Mouse (Mus musculus): Measurements from ENCODE around the gene Pin1rt1. TPM values are rescaled to one million over a fixed set of nuclear protein-coding genes. Genes with fewer than 3 reads are reported as not detected.
A peak's percentile ranks its signal among the peaks of the same experiment; 100 is the strongest.

Gene Pin1rt1
- polyA plus RNA-seq, 1 experiment from 2014 or later = 0.24 TPM

GRCm38 (mm10) chr2:104710670-104711370 lies 5.4 kb downstream of the Pin1rt1 start:
- Histone ChIP-seq H3K36me3 (peaks cover 14% of the 10 kb centered on the region), H3K4me3 (peak overlapping the region; percentile 75), H3K9ac (peak overlapping the region; percentile 86), H3K27me3 (peaks cover 4% of the 10 kb centered on the region), H3K4me1 (peaks cover 27% of the 10 kb centered on the region), H3K9me3 (no peaks in the 10 kb centered on the region), H3K4me2 (replicated peaks) (peak overlapping the region; percentile 70), H3K27ac (0 out of 2 replicates have a peak overlapping the region, but pooled peaks have one; percentile 87)
- 28% methylated on average over 6 of the region's 6 CpGs for WGBS
- no peak for ATAC-seq (ENCODE audit: low FRiP score, low read depth)

GRCm38 (mm10) chr2:104709786-104710337 lies 6.3 kb downstream of the Pin1rt1 start:
- WGBS = 65% methylated on average over 6 of the region's 6 CpGs
- no peak overlapping the region for H3K27ac ChIP-seq

GRCm38 (mm10) chr2:104704355-104704754 lies 11.8 kb downstream of the Pin1rt1 start:
- H3K27ac ChIP-seq = no peak overlapping the region
- ATAC-seq (ENCODE audit: low FRiP score, low read depth) = no peak
- no peaks in the 10 kb centered on the region for H3K27me3 ChIP-seq
- H3K4me3 ChIP-seq = no peak overlapping the region
- WGBS = 85% methylated on average over 3 of the region's 3 CpGs
- H3K4me2 ChIP-seq (replicated peaks) = no peak overlapping the region
- H3K9me3 ChIP-seq = no peaks in the 10 kb centered on the region
- peaks cover 28% of the 10 kb centered on the region for H3K36me3 ChIP-seq
- no peak overlapping the region for H3K9ac ChIP-seq
- H3K4me1 ChIP-seq = peaks cover 14% of the 10 kb centered on the region

More at GRCm38 (mm10) chr2:104709786-104710337, 6.3 kb downstream of the Pin1rt1 start:
- no peak for ATAC-seq (ENCODE audit: low FRiP score, low read depth)
- Histone ChIP-seq H3K4me2 (replicated peaks) (no peak overlapping the region), H3K4me1 (peaks cover 30% of the 10 kb centered on the region), H3K27me3 (peaks cover 4% of the 10 kb centered on the region), H3K36me3 (peaks cover 20% of the 10 kb centered on the region), H3K9ac (no peak overlapping the region), H3K9me3 (no peaks in the 10 kb centered on the region), H3K4me3 (no peak overlapping the region)

GRCm38 (mm10) chr2:104703158-104703557 lies 13.0 kb downstream of the Pin1rt1 start:
- Histone ChIP-seq H3K9ac (no peak overlapping the region), H3K4me1 (peaks cover 14% of the 10 kb centered on the region), H3K9me3 (no peaks in the 10 kb centered on the region), H3K4me3 (no peak overlapping the region), H3K36me3 (peaks cover 24% of the 10 kb centered on the region), H3K27me3 (no peaks in the 10 kb centered on the region), H3K27ac (no peak overlapping the region), H3K4me2 (replicated peaks) (no peak overlapping the region)
- no peak for ATAC-seq (ENCODE audit: low FRiP score, low read depth)
- 79% methylated on average over 3 of the region's 3 CpGs for WGBS

DNA sequence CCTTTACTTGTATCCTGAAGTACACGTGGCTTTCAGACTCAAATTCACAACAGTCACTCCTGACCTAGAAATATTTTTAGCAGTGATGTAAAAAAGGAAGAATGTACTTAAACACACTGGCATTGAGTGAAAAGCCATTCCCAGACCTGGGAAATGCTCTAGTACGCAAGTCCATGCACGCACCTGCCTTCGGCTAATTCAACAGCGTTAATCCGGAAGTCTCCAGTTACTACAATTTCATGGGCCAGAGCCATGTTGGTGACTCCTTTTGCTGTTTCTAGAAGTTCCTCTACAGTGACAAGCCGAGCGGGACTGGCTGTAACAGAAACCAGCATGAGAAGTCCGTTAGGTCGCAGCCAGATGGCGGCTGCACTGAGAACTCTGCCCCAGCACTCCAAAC lies 16.5 kb downstream of the Pin1rt1 start:
- Histone ChIP-seq H3K4me3 (no peak overlapping the region), H3K9me3 (no peaks in the 10 kb centered on the region), H3K9ac (no peak overlapping the region), H3K4me1 (no peaks in the 10 kb centered on the region), H3K4me2 (replicated peaks) (no peak overlapping the region), H3K36me3 (peaks cover 17% of the 10 kb centered on the region), H3K27me3 (no peaks in the 10 kb centered on the region), H3K27ac (no peak overlapping the region)
- ATAC-seq (ENCODE audit: low FRiP score, low read depth) = peak; percentile 36; the same call in 1 of the 2 replicates
- 52% methylated on average over 11 of the region's 11 CpGs for WGBS

DNA sequence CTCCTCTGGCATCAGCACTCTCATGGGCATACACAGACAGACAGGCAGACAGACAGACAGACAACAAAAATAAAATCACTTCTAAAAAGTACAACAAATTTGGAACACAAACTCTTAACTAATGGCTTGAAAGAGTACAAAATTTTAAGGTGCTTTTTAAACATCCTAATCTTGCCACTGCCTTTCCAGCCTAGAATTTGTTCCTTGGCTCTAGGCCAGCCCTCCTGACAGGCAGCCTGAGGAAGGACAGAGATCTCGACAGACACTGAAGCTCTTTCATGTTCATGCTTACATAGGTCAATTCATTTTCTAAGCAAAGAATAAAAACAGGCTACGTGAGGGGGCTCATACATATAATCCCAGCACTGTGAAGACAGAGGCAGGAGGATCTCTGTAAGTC lies 23.6 kb downstream of the Pin1rt1 start:
- Histone ChIP-seq H3K4me3 (no peak overlapping the region), H3K36me3 (peaks cover 8% of the 10 kb centered on the region), H3K27me3 (no peaks in the 10 kb centered on the region), H3K9me3 (no peaks in the 10 kb centered on the region), H3K4me2 (replicated peaks) (no peak overlapping the region), H3K27ac (no peak overlapping the region), H3K9ac (no peak overlapping the region), H3K4me1 (no peaks in the 10 kb centered on the region)
- 75% methylated on average over 2 of the region's 2 CpGs for WGBS
- ATAC-seq (ENCODE audit: low FRiP score, low read depth) = no peak

DNA sequence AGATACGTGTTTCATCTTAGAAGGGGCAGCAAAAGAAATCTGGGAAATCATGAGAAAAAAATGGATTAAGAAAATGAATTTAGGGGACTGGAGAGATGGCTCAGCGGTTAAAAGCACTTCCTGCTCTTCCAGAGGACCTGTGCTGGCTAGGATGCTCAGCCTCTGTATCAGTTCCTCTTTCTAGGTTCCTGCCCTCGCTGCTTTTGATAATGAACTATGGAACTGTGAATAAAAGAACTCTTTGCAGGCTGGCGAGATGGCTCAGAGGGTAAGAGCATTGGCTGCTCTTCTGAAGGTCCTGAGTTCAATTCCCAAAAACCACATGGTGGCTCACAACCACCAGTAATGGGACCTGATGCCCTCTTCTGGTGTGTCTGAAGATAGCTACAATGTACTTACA lies 25.5 kb downstream of the Pin1rt1 start:
- no peak overlapping the region for H3K4me2 ChIP-seq (replicated peaks)
- no peaks in the 10 kb centered on the region for H3K9me3 ChIP-seq
- no peak overlapping the region for H3K9ac ChIP-seq
- no peak overlapping the region for H3K4me3 ChIP-seq
- H3K36me3 ChIP-seq = peaks cover 3% of the 10 kb centered on the region; the same call in 1 of the 2 replicates
- 82% methylated on average over 4 of the region's 4 CpGs for WGBS
- H3K4me1 ChIP-seq = no peaks in the 10 kb centered on the region
- no peak overlapping the region for H3K27ac ChIP-seq
- ATAC-seq (ENCODE audit: low FRiP score, low read depth) = no peak
- no peaks in the 10 kb centered on the region for H3K27me3 ChIP-seq

GRCm38 (mm10) chr2:104688724-104689123 lies 27.5 kb downstream of the Pin1rt1 start:
- 83% methylated on average over 8 of the region's 8 CpGs for WGBS
- Histone ChIP-seq H3K4me3 (no peak overlapping the region), H3K9me3 (no peaks in the 10 kb centered on the region), H3K27ac (no peak overlapping the region), H3K4me2 (replicated peaks) (no peak overlapping the region), H3K36me3 (peaks cover 11% of the 10 kb centered on the region), H3K9ac (no peak overlapping the region), H3K27me3 (no peaks in the 10 kb centered on the region), H3K4me1 (0 out of 2 replicates have a peak, but pooled peaks cover 4% of the 10 kb centered on the region)
- no peak for ATAC-seq (ENCODE audit: low FRiP score, low read depth)

DNA sequence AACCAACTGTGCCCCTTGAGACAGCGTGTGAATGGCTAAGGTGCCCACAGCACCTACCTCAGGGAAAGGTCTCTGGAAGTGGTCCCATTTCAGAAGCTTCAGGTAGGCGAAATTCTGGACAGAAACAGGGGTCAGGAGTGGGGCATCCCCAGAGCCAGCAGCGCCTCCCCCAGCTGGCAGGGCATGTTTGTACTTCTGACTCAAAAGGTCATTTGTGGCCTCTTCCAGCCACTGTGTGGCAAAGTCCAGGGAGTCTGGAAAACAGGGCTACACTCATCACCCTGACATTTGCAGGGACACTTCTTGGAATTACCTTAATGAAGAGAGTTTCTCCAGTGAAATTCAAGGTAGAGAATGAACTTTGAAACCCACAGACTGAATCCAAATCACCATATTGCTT lies 27.9 kb downstream of the Pin1rt1 start:
- no peak overlapping the region for H3K9ac ChIP-seq
- no peak for ATAC-seq (ENCODE audit: low FRiP score, low read depth)

DNA sequence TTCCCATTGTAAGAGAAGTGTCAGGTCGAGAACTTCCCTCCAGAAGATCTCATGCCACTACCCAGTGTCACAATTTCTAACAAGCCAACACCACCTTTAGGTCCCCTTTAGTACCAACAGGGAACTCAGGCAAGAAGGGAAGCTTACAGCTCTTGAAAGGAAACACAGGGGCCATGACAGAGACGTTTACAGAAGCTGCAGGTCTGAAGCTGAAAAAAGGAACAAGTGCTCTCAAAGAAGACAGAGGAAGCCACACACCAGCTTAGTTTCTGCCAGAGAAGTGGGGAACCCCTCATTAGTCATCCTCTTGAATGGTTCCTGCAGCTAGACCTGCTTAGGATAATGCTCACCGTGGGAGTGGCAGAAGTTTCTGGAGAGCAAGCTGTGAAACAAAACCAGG lies 28.9 kb downstream of the Pin1rt1 start:
- Histone ChIP-seq H3K4me1 (0 out of 2 replicates have a peak, but pooled peaks cover 4% of the 10 kb centered on the region), H3K9ac (no peak overlapping the region), H3K27me3 (no peaks in the 10 kb centered on the region), H3K27ac (no peak overlapping the region), H3K4me3 (no peak overlapping the region), H3K36me3 (peaks cover 17% of the 10 kb centered on the region), H3K9me3 (no peaks in the 10 kb centered on the region), H3K4me2 (replicated peaks) (no peak overlapping the region)
- WGBS = 71% methylated on average over 3 of the region's 3 CpGs
- ATAC-seq (ENCODE audit: low FRiP score, low read depth) = no peak

More for the DNA sequence above, 27.9 kb downstream of the Pin1rt1 start:
- H3K4me1 ChIP-seq = 0 out of 2 replicates have a peak, but pooled peaks cover 4% of the 10 kb centered on the region
- no peak overlapping the region for H3K4me3 ChIP-seq
- no peaks in the 10 kb centered on the region for H3K9me3 ChIP-seq
- H3K36me3 ChIP-seq = peaks cover 12% of the 10 kb centered on the region
- H3K27me3 ChIP-seq = no peaks in the 10 kb centered on the region
- no peak overlapping the region for H3K4me2 ChIP-seq (replicated peaks)
- H3K27ac ChIP-seq = no peak overlapping the region
- 77% methylated on average over 3 of the region's 3 CpGs for WGBS

DNA sequence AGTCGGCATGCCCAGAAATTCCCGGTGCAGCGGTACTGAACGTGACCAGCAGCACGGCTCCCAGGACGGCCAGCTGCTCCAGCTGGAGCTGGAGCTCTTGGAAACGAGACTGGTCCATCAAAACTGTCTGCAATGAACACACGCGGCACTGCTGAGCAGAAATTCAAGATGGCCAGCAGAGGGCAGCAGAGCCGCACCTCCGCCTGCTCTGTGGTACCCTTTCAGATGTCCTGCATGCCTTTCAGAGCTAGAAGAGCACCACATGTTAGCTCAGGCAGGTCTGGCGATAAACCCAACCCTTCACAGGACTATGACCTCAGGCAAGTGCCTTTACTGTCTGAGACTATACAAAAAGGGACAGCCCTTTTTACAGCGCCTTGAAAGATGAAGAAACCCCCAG lies 30.8 kb downstream of the Pin1rt1 start:
- ATAC-seq (ENCODE audit: low FRiP score, low read depth) = peak; percentile 93
- no peak overlapping the region for H3K9ac ChIP-seq
- no peaks in the 10 kb centered on the region for H3K27me3 ChIP-seq
- no peak overlapping the region for H3K27ac ChIP-seq
- no peak overlapping the region for H3K4me2 ChIP-seq (replicated peaks)
- H3K36me3 ChIP-seq = peaks cover 31% of the 10 kb centered on the region
- H3K9me3 ChIP-seq = no peaks in the 10 kb centered on the region
- H3K4me1 ChIP-seq = 0 out of 2 replicates have a peak, but pooled peaks cover 4% of the 10 kb centered on the region
- WGBS = 6% methylated on average over 13 of the region's 13 CpGs
- no peak overlapping the region for H3K4me3 ChIP-seq

DNA sequence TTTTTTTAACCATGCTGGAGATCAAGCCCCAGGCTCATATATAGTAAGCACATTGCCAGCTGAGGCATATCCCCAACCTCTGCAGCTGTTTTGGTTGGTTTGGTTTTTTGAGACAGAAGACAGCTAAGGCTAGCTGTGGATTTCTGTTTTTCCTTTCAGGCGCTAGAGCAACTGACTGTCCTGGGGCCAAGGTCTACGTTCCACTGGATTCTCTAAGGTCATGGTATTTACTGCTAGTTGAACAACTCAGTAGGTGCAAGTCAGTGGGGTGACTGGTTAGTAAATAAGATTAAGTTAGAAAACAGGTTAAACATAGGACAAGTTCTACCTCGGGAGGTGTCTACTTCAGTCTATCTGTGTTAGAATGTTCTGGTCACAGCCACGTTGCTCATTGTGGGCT lies 31.4 kb downstream of the Pin1rt1 start:
- Histone ChIP-seq H3K27ac (no peak overlapping the region), H3K9me3 (no peaks in the 10 kb centered on the region), H3K9ac (no peak overlapping the region), H3K4me3 (no peak overlapping the region), H3K27me3 (no peaks in the 10 kb centered on the region), H3K4me1 (0 out of 2 replicates have a peak, but pooled peaks cover 4% of the 10 kb centered on the region), H3K4me2 (replicated peaks) (no peak overlapping the region), H3K36me3 (peaks cover 31% of the 10 kb centered on the region)
- ATAC-seq (ENCODE audit: low FRiP score, low read depth) = no peak
- WGBS = 84% methylated on average over 4 of the region's 4 CpGs

All from limb, embryonic 13.5 days (tissue).